Mouse (Mus musculus) heart, postnatal 0 days (tissue): ENCODE measurements around the gene Ddx19b. TPM values are rescaled to one million over a fixed set of nuclear protein-coding genes. Genes with fewer than 3 reads are reported as not detected.
"Not testable (repeated sequence)": the region's sequence is repeated elsewhere in the genome, so short reads cannot be mapped to it uniquely, and the experiment has no call there.

Experiments used
- ATAC-seq: fragments of 200-750 bp; cut with Nextera tagmentation; 2 replicates; pipeline ENCODE4 v1.8.0; 2017; ENCODE audit warnings: low read depth, moderate number of reproducible peaks, moderate library complexity; ENCODE audit not compliant: insufficient read depth
- DNase-seq: peaks from one replicate; pipeline ENCODE4 v3.0.0-alpha.2; 2016; ENCODE audit warnings: low spot score
- H3K27ac ChIP-seq: fragments of 300-500 bp; sonication (generic); 2 replicates; pipeline ENCODE4 v1.5.1; 2014; ENCODE audit warnings: low read depth, mild to moderate bottlenecking
- H3K27me3 ChIP-seq: fragments of 300-500 bp; sonication (generic); 2 replicates; pipeline ENCODE4 v1.6.1; 2014; ENCODE audit warnings: low read length, mixed read lengths; ENCODE audit not compliant: control insufficient read depth, insufficient read depth
- H3K36me3 ChIP-seq: fragments of 300-500 bp; sonication (generic); replicated peaks from 2 replicates; pipeline ENCODE4 v1.6.1; 2014; ENCODE audit warnings: low read length, mixed read lengths; ENCODE audit not compliant: control insufficient read depth, insufficient read depth
- H3K4me1 ChIP-seq: fragments of 300-500 bp; sonication (generic); 2 replicates; pipeline ENCODE4 v1.6.1; 2014; ENCODE audit warnings: antibody characterized with exemption; ENCODE audit not compliant: control insufficient read depth, insufficient read depth
- H3K4me2 ChIP-seq: fragments of 300-500 bp; sonication (generic); 2 replicates; pipeline ENCODE4 v1.6.1; 2014; ENCODE audit warnings: low read depth, mild to moderate bottlenecking, low read length, moderate library complexity
- H3K4me3 ChIP-seq: fragments of 300-500 bp; sonication (generic); 2 replicates; pipeline ENCODE4 v1.5.1; 2014; ENCODE audit warnings: low read depth, low read length
- H3K9ac ChIP-seq: fragments of 300-500 bp; sonication (generic); replicated peaks from 2 replicates; pipeline ENCODE4 v1.6.1; 2014; ENCODE audit warnings: low read depth, low read length, mixed read lengths
- H3K9me3 ChIP-seq: fragments of 300-500 bp; sonication (generic); replicated peaks from 2 replicates; pipeline ENCODE4 v1.6.1; 2016; ENCODE audit warnings: low read length; ENCODE audit not compliant: control insufficient read depth
- CTCF ChIP-seq: IDR thresholded peaks from 2 replicates; pipeline ENCODE4 v1.5.1; 2016; ENCODE audit warnings: antibody characterized with exemption, control low read depth, low read depth
- EP300 ChIP-seq: IDR thresholded peaks from 2 replicates; pipeline ENCODE4 v1.6.1; 2016; ENCODE audit warnings: antibody characterized with exemption, low read depth
- WGBS: fragments of 180-500 bp; shearing (Covaris S2); extraction: QIAGEN DNeasy Blood & Tissue Kit; methylation state at CpG from one replicate; pipeline ENCODE4 v1.1.7; 2014; 5-methylcytosine and 5-hydroxymethylcytosine counted together
- polyA plus RNA-seq: library from polyadenylated mRNA; unstranded; fragments of >200 nt; fragmentation: Nextera tagmentation; extraction: Ambion mirVana; gene quantifications from 2 replicates; pipeline ENCODE4 v1.2.1, GENCODE M21; 2015
- total RNA-seq: library from RNA; depleted of rRNA; stranded (reverse); fragments of >200 nt; gene quantifications from 2 replicates; pipeline ENCODE4 v1.2.3, GENCODE M21; 2014; ENCODE audit warnings: low replicate concordance

Gene Ddx19b
- total and polyA plus RNA-seq, 2 experiments from 2014 or later = 3.6 to 10.2 TPM

- DNase-seq = peak; percentile 91
- Histone ChIP-seq H3K9ac (peak within 1 kb of the TSS; percentile 65), H3K27ac (peak within 1 kb of the TSS; percentile 77), H3K4me2 (peak within 1 kb of the TSS; percentile 71), H3K36me3 (peaks cover 4% of the 10 kb centered on the region; the same call in 1 of the 2 replicates), H3K27me3 (no peaks in the 10 kb centered on the region), H3K4me1 (peaks cover 6% of the 10 kb centered on the region), H3K9me3 (no peaks in the 10 kb centered on the region), H3K4me3 (peak within 1 kb of the TSS; percentile 73)
- peak; percentile 97 for ATAC-seq
- 0 out of 2 replicates have a peak, but pooled peaks have one; percentile 10 for TF ChIP-seq CTCF
- no peak for TF ChIP-seq EP300
- WGBS = 4% methylated on average over 58 of the region's 58 CpGs
These were observed 33.7 kb downstream of the Ddx19b start, which contains the start of gene Ddx19a for GRCm38 (mm10) chr8:110997547-110998531. Ddx19a (minus strand) TSS chr8:110997800.

DNA sequence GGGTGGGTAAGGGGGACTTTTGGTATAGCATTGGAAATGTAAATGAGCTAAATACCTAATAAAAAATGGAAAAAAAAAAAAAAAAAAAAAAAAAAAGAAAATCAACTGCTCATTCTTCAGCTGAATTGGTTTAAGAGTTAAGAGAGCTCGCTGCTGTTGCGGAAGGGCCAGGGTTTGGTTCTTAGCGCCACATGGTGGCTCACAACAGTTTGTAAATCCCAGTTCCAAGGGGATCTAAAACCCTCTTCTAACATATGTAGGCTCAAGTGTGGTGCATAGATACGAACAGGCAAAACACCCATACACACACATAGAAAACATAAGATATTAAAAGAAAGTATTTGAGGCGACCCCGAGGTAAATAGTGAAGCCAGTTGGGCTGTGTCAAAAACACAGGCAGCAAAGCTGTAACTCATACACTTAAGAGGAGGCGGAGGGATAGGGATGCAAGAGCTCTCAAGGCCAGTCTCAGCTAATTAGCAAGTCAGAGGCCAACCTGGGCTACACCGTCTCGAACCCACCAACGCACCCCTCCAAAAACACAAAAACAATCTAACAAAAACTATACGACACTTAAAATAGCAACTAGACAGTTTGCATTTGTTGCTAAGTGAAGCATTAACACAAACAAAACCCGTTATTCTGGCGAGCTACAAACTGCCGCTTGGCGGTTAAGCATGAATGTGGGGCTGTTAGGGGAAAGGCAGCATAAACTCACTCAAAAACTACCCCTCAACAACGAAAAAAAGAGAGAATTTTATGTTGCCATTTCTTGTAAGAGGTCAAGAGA, 34.7 kb downstream of the Ddx19b start:
- ATAC-seq = no peak
- Histone ChIP-seq H3K9me3 (no peaks in the 10 kb centered on the region), H3K27me3 (no peaks in the 10 kb centered on the region), H3K4me1 (peaks cover 6% of the 10 kb centered on the region), H3K27ac (peak overlapping the region; percentile 77), H3K36me3 (peaks cover 14% of the 10 kb centered on the region), H3K4me2 (peak overlapping the region; percentile 71), H3K4me3 (peak overlapping the region; percentile 73), H3K9ac (peak overlapping the region; percentile 65)
- no peak for TF ChIP-seq EP300
- TF ChIP-seq CTCF = no peak
- no peak for DNase-seq
- 34% methylated on average over 16 of the region's 16 CpGs for WGBS

DNA sequence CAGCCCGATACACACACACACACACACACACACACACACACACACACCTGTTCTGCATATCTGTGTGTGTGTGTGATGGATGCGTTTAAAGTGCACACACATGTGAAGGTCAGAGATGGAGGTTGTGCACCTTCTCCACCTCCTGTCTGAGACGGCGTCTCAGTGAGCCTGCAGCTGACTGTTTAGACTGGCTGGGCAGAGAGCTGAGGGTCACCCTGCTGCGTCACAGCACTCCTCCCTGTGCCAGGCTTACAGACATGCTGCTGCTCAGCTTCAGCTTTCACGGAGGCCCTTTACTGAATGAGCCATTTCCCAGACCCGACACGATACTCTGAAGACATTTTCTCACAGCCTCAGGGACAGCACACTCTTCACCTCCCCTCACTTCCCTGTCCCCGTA, 41.5 kb downstream of the Ddx19b start:
- H3K36me3 ChIP-seq = peaks cover 74% of the 10 kb centered on the region
- H3K4me1 ChIP-seq = no peaks in the 10 kb centered on the region
- DNase-seq (no peak), ATAC-seq (no peak)
- H3K4me3 ChIP-seq = no peak overlapping the region
- TF ChIP-seq EP300 (no peak), CTCF (no peak)
- no peak overlapping the region for H3K9ac ChIP-seq
- WGBS = 87% methylated on average over 9 of the region's 9 CpGs
- no peaks in the 10 kb centered on the region for H3K9me3 ChIP-seq
- H3K27me3 ChIP-seq = no peaks in the 10 kb centered on the region
- no peak overlapping the region for H3K27ac ChIP-seq
- no peak overlapping the region for H3K4me2 ChIP-seq

DNA sequence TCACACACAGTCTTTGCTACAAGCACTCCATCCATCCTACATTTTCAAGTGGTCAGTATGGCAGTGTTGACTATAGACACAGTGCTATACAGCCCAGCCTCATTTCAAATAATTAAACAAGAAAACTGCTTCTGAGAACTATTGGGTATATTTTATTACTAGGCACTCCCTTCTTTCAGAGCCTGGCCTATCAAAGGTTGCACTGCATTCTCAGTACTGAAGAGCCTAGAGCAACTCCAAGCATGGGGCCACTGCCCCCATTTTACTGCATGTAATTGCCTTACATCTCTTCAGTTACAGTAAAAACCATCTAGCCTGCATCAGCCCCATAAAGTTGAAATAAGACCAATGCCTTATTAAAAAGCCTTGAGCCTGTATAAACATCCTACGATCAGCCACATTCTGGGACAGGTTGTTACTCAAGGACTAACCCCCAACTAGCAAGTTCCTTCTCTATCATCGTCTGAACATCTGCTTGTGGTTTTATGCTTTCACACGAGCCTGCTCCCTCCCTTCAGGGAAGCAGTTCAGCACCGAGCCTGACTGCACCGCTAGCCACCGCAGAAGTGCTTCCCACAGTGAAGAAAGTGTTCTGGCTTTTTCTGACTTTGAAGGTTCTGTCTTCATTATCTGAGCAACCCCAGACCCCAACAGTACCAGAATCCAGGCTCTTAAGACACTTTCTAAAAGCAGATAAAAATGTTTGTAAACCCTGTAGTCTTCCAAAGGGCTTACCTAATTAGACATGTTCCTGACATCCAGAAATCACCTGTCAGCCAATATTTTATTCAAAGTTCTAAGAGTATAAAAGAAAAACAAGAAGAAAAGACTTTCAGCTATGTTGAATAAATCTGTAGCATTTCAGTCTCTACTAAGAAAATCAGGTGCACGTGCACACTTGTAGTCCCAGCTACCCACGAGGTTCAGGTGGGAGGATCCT, 43.5 kb downstream of the Ddx19b start:
- Histone ChIP-seq H3K9me3 (no peaks in the 10 kb centered on the region), H3K27ac (no peak overlapping the region), H3K27me3 (no peaks in the 10 kb centered on the region), H3K4me1 (no peaks in the 10 kb centered on the region), H3K4me2 (no peak overlapping the region), H3K36me3 (peaks cover 90% of the 10 kb centered on the region), H3K4me3 (no peak overlapping the region), H3K9ac (no peak overlapping the region)
- ATAC-seq (no peak), DNase-seq (no peak)
- 80% methylated on average over 8 of the region's 8 CpGs for WGBS
- no peak for TF ChIP-seq CTCF

GRCm38 (mm10) chr8:110981304-110981703, 50.2 kb downstream of the Ddx19b start:
- TF ChIP-seq EP300 = no peak
- TF ChIP-seq CTCF = no peak
- H3K27me3 ChIP-seq = no peaks in the 10 kb centered on the region
- H3K9ac ChIP-seq = no peak overlapping the region
- no peak overlapping the region for H3K4me3 ChIP-seq
- no peak for ATAC-seq
- peaks cover 68% of the 10 kb centered on the region for H3K36me3 ChIP-seq
- no peak overlapping the region for H3K4me2 ChIP-seq
- WGBS = 81% methylated on average over 2 of the region's 2 CpGs
- no peaks in the 10 kb centered on the region for H3K9me3 ChIP-seq
- no peaks in the 10 kb centered on the region for H3K4me1 ChIP-seq
- no peak for DNase-seq
- no peak overlapping the region for H3K27ac ChIP-seq

DNA sequence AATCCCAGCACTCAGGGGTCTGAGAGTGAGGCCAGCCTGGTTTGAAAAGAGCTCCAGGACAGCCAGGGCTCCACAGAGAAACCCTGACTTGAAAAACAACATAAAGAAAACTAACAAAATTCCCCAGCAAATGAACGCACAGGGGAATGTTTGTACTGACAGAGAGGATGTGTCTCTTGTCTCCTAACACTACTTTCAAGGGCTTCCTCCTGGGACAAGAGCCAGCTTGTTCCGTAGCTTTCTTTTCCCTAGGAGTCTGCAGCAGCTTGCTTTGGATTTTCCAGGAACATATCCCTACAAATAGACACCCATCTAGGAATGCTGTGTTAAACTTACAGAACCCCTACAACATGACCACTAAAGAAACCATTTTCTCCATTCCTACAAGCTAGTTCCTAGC, 53.6 kb downstream of the Ddx19b start:
- H3K27ac ChIP-seq, H3K4me1 ChIP-seq, ATAC-seq, H3K4me2 ChIP-seq, H3K9ac ChIP-seq, H3K9me3 ChIP-seq, H3K27me3 ChIP-seq, H3K4me3 ChIP-seq, DNase-seq: not testable (repeated sequence)
- WGBS = 56% methylated on average over 2 of the region's 2 CpGs
- peaks cover 56% of the 10 kb centered on the region for H3K36me3 ChIP-seq

GRCm38 (mm10) chr8:110976532-110976931, 55.0 kb downstream of the Ddx19b start:
- H3K4me1 ChIP-seq, ATAC-seq, H3K27me3 ChIP-seq, H3K9me3 ChIP-seq, H3K4me3 ChIP-seq, H3K27ac ChIP-seq, H3K9ac ChIP-seq, DNase-seq, H3K4me2 ChIP-seq: not testable (repeated sequence)
- WGBS = 90% methylated on average over 8 of the region's 8 CpGs
- peaks cover 41% of the 10 kb centered on the region for H3K36me3 ChIP-seq
